Mouse (Mus musculus) liver, embryonic 14.5 days (tissue): ENCODE data around the gene Cyb5d2. TPM values are rescaled to one million over a fixed set of nuclear protein-coding genes. Genes with fewer than 3 reads are reported as not detected.

Experiments used
- ATAC-seq: fragments of 200-750 bp; cut with Nextera tagmentation; 2 replicates; pipeline ENCODE4 v1.8.0; 2017; ENCODE audit warnings: moderate number of reproducible peaks, mild to moderate bottlenecking, moderate library complexity; ENCODE audit not compliant: insufficient read depth
- DNase-seq, 3 experiments: peaks; one replicate each; pipeline ENCODE4 v3.0.0-alpha.2; 2012 to 2013; ENCODE audit warnings: low read depth in 3 of 3, low spot score in 3 of 3
- H3K27ac ChIP-seq: fragments of 300-500 bp; sonication (generic); 2 replicates; pipeline ENCODE4 v1.5.1; 2014; ENCODE audit warnings: moderate library complexity, mild to moderate bottlenecking, control low read depth, inconsistent platforms
- H3K27me3 ChIP-seq: fragments of 300-500 bp; sonication (generic); 2 replicates; pipeline ENCODE4 v1.6.1; 2014; ENCODE audit warnings: mild to moderate bottlenecking, low read length, moderate library complexity; ENCODE audit not compliant: control insufficient read depth, insufficient read depth
- H3K36me3 ChIP-seq: fragments of 300-500 bp; sonication (generic); replicated peaks from 2 replicates; pipeline ENCODE4 v1.6.1; 2014; ENCODE audit warnings: low read depth; ENCODE audit not compliant: control insufficient read depth, insufficient read depth
- H3K4me1 ChIP-seq, 2 experiments: fragments of 200-500 bp in 1 of 2; fragments of 300-500 bp in 1 of 2; sonication (generic) in 1 of 2; replicated peaks; 2 replicates each; pipeline ENCODE4 v1.6.1; 2012 to 2014; ENCODE audit warnings: antibody characterized with exemption in 1 of 2, inconsistent platforms in 1 of 2, low read length in 1 of 2; ENCODE audit not compliant: control insufficient read depth in 2 of 2, insufficient read depth in 2 of 2
- H3K4me2 ChIP-seq: fragments of 300-500 bp; sonication (generic); 2 replicates; pipeline ENCODE4 v1.6.1; 2014; ENCODE audit warnings: low read depth, mild to moderate bottlenecking, control low read depth, moderate library complexity
- H3K4me3 ChIP-seq, 2 experiments: fragments of 200-500 bp in 1 of 2; fragments of 300-500 bp in 1 of 2; sonication (generic) in 1 of 2; 2 replicates each; pipeline ENCODE4 v1.5.1; 2012 to 2014; ENCODE audit warnings: low read depth in 2 of 2, low read length in 2 of 2, mild to moderate bottlenecking in 2 of 2, control low read depth in 1 of 2, inconsistent platforms in 1 of 2, moderate library complexity in 1 of 2; ENCODE audit not compliant: insufficient read depth in 1 of 2
- H3K9ac ChIP-seq: fragments of 300-500 bp; sonication (generic); replicated peaks from 2 replicates; pipeline ENCODE4 v1.6.1; 2014; ENCODE audit warnings: mild to moderate bottlenecking, control low read depth, moderate library complexity
- H3K9me3 ChIP-seq: fragments of 300-500 bp; sonication (generic); 2 replicates; pipeline ENCODE4 v1.6.1; 2016; ENCODE audit warnings: low read length, mixed read lengths; ENCODE audit not compliant: control insufficient read depth
- CTCF ChIP-seq: IDR thresholded peaks from 2 replicates; pipeline ENCODE4 v1.5.1; 2016; ENCODE audit warnings: antibody characterized with exemption, low read depth, control low read depth
- EP300 ChIP-seq: IDR thresholded peaks from 2 replicates; pipeline ENCODE4 v1.6.1; 2016; ENCODE audit warnings: antibody characterized with exemption, low read depth
- WGBS: fragments of 180-500 bp; shearing (Covaris S2); extraction: QIAGEN DNeasy Blood & Tissue Kit; methylation state at CpG from one replicate; pipeline ENCODE4 v1.1.7; 2014; ENCODE audit not compliant: insufficient replicate concordance; 5-methylcytosine and 5-hydroxymethylcytosine counted together
- polyA plus RNA-seq, 2 experiments: library from polyadenylated mRNA; depleted of rRNA in 1 of 2; stranded (reverse) in 1 of 2; unstranded in 1 of 2; fragments of >200 nt; fragmentation: Nextera tagmentation in 1 of 2; extraction: Ambion mirVana in 1 of 2; gene quantifications; 2 replicates each; pipeline versions ENCODE4 v1.2.1 to v1.2.3; 2012 to 2014

Cyb5d2 gene
- polyA plus RNA-seq (2012; rRNA removed) (1.7 and 2.0 TPM in 2 replicates), polyA plus RNA-seq (2014; fragmentation: Nextera tagmentation; extraction: Ambion mirVana) (1.7 and 2.8 TPM in 2 replicates)

DNA sequence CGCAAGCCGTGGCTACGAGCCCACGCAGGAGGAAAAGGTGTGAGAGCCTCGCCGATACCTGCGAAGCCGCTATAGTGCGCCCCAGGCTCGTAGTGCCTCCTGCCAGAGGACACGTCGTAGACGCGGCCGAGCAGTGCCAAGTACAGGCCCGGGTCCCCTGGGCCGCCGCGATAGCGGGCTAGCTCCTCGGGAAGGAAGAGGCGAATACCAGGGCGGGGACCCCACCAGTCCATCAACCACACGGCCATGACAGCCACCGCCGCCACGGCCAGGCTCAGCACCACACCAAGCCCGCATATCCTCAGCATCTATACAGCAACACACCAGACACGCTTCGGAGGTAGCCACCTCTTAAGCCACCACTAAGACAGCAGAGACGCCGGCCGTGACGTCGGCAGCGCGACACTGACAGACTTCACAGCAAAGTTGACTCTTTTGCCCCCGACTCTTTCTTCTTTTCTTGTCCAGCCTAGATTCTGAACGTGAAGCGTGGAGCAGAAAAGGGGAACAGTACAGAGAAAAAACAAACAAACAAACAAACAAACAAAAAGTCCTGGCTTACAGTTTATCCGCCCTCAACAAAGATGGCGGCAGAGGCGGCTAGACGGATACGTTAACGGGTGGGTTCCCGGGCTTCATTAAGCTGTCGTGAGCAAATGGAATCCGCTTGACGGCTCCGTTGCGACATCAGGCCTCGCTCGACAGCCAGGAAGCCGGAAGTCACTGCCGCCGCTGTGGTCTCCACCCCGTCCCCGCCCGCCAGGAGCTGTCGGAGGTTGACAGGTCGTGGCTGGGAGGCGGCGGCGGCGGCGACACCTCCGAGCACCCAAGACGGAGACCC is at the start of gene Cyb5d2, which contains the start of gene Zzef1:
Gene Cyb5d2 (minus strand): TSS at position 688 of the 841 bp plus-strand sequence.
Gene Zzef1 (plus strand): TSS at position 772 of the 841 bp plus-strand sequence.
- ATAC-seq (peak; percentile 93), DNase-seq (peak; percentile 96 to 97 (median 97))
- Histone ChIP-seq H3K4me1 (peaks cover 2 to 13% of the 10 kb centered on the region in 2 experiments; a peak in 3 of 4 replicates), H3K4me2 (peak within 1 kb of the TSS; percentile 93), H3K9me3 (no peaks in the 10 kb centered on the region), H3K9ac (peak within 1 kb of the TSS; percentile 90), H3K36me3 (no peaks in the 10 kb centered on the region), H3K27ac (peak within 1 kb of the TSS; percentile 79), H3K4me3 (peak within 1 kb of the TSS; percentile 68 to 89), H3K27me3 (no peaks in the 10 kb centered on the region)
- TF ChIP-seq EP300 (no peak), CTCF (no peak)
- under 1% methylated on average over 64 of the region's 69 CpGs for WGBS

DNA sequence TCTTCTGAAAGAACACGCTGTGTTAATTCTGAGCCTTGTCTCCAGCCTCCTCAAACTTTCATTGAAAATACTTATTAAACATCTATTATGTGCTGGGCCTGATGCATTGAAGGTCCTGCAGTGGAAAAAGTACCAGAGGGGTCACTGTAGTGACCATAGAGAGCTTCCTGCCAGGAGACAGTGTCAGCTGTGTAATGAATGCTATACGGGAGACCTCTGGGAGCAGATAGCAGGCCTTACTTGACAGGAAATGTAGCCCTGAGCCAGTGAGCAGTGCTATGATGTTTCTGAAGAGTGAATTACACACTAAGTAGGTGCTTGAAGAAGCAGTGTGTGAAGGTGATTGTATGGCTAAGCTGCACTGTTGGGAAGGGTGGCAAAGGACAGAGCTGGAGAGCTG is 49.6 kb upstream of the Cyb5d2 start:
- DNase-seq (no peak), ATAC-seq (no peak)
- Histone ChIP-seq H3K9ac (no peak overlapping the region), H3K36me3 (peaks cover 11% of the 10 kb centered on the region), H3K27ac (no peak overlapping the region), H3K4me3 (no peak overlapping the region), H3K4me1 (no peaks in the 10 kb centered on the region), H3K9me3 (no peaks in the 10 kb centered on the region), H3K27me3 (no peaks in the 10 kb centered on the region), H3K4me2 (no peak overlapping the region)
- TF ChIP-seq CTCF (no peak), EP300 (no peak)
- WGBS, result 71% methylated on average over 2 of the region's 2 CpGs

DNA sequence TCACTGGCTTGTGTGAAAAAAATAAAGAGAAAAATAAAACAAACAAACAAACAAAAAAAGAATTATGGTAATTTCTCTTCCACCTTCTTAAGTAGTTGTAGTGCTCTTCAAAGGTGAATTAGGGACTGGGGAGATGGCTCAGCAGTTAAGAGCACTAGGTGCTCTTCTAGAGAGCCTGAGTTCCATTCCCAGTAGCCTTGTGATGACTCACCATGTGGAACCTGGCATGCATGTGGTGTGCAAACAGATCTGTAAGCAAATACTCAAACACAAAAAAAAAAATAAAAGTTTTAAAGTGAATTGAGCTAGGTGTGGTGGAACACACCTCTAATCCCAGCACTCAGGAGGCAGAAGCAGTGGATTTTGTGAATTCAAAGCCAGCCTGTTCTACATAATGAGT is 47.6 kb upstream of the Cyb5d2 start:
- H3K9me3 ChIP-seq, result no peaks in the 10 kb centered on the region

DNA sequence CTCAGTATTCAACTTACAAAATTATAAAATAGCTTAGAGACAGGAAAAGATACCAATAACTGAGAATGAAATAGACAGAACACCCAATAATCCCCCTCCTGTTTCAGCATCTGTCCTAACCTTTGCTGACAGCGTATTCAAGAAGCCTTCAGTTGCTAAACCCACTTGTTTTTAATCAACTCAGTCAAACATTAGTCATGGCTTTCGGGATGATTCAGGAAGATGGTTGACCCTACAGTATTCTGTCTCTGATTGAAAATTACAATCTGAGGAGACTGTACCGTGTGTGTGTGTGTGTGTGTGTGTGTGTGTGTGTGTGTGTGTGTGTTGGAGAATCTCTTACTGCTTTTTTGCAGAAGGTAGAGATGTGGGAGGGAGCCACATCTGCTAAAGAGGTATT is 46.8 kb upstream of the Cyb5d2 start:
- no peaks in the 10 kb centered on the region for H3K9me3 ChIP-seq
- H3K4me1 ChIP-seq, result no peaks in the 10 kb centered on the region
- H3K4me3 ChIP-seq, result no peak overlapping the region
- no peak overlapping the region for H3K9ac ChIP-seq
- H3K36me3 ChIP-seq, result peaks cover 2% of the 10 kb centered on the region; the same call in 1 of the 2 replicates
- DNase-seq, result no peak
- no peak overlapping the region for H3K4me2 ChIP-seq
- no peak for ATAC-seq
- H3K27me3 ChIP-seq, result no peaks in the 10 kb centered on the region
- no peak for TF ChIP-seq EP300
- no peak for TF ChIP-seq CTCF
- WGBS, result 72% methylated on average over 3 of the region's 3 CpGs
- H3K27ac ChIP-seq, result no peak overlapping the region

More for the DNA sequence above, 47.6 kb upstream of the Cyb5d2 start:
- no peak for TF ChIP-seq EP300
- TF ChIP-seq CTCF, result no peak
- Histone ChIP-seq H3K27ac (no peak overlapping the region), H3K4me3 (no peak overlapping the region), H3K4me2 (no peak overlapping the region), H3K4me1 (no peaks in the 10 kb centered on the region), H3K27me3 (no peaks in the 10 kb centered on the region), H3K36me3 (peaks cover 5% of the 10 kb centered on the region; the same call in 1 of the 2 replicates), H3K9ac (no peak overlapping the region)
- ATAC-seq (no peak), DNase-seq (no peak)

DNA sequence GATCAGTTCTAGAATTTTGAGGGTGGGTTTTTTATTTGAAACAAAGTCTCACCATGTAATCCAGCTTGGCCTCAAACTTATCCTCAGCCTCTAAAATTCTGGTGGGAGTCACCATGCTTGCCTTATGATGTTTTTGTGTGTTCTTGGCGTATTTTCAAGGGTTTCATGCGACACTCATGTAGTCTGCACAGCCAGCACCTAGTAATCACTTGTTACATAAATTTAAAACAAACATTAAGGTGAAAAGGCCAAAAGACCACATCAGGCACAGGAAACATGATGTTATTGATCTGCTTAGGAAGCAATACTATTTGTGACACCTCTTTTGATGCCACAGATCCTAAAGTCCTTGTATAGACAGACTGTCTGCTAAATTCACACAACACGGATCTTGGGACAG is 33.9 kb upstream of the Cyb5d2 start:
- DNase-seq (no peak), ATAC-seq (no peak)
- Histone ChIP-seq H3K4me3 (no peak overlapping the region), H3K27ac (no peak overlapping the region), H3K36me3 (peaks cover 13% of the 10 kb centered on the region), H3K4me2 (no peak overlapping the region), H3K9ac (no peak overlapping the region), H3K9me3 (no peaks in the 10 kb centered on the region), H3K27me3 (no peaks in the 10 kb centered on the region), H3K4me1 (no peaks in the 10 kb centered on the region)
- whole genome bisulfite sequencing, result 61% methylated on average over 3 of the region's 3 CpGs
- TF ChIP-seq CTCF, result no peak
- no peak for TF ChIP-seq EP300
